Mouse (Mus musculus) lung, adult 2 months (tissue): ENCODE measurements around the gene AL607142.1.

ENCODE experiments used
- CTCF ChIP-seq: fragments of 200-500 bp; IDR thresholded peaks from 2 replicates; pipeline ENCODE4 v1.5.1; 2011; ENCODE audit warnings: mild to moderate bottlenecking, low read length, control low read depth; ENCODE audit not compliant: insufficient read depth
- POLR2A ChIP-seq: fragments of 200-500 bp; IDR thresholded peaks from 2 replicates; pipeline ENCODE4 v1.6.1; 2011; ENCODE audit warnings: low read depth, mild to moderate bottlenecking, control low read depth, low read length, borderline replicate concordance; ENCODE audit errors: extremely low read depth

DNA sequence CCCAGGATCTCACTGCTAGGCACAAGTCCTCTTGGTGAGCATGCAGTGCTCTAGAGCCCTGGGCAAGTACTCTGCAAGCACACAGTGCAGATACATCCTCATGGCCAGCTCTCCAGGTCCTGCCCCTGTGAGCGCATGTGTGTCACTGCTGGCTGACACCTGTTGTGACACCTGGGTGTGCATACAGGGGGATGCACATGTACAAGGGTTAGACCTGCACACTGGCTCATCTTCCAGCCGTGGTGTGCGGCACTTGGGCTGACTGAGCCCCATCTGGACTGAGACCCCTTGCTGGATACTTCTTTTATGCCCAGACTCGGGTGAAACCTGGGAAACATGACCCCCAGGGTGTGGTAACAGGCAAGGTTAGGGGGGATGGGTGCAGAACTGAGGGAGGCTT, 16.5 kb upstream of the AL607142.1 start:
- no peak for TF ChIP-seq CTCF
- TF ChIP-seq POLR2A = no peak
